Mouse (Mus musculus) forelimb bud, embryonic 11.5 days (tissue): Measurements from ENCODE around the gene AL732309.1.

Experiments
- DNase-seq: peaks from one replicate; pipeline ENCODE4 v3.0.0-alpha.2; 2012; ENCODE audit warnings: low read depth, low spot score

The AL732309.1 gene

GRCm38 (mm10) chr2:25240310-25240709 lies 6.4 kb downstream of the AL732309.1 start:
- no peak for DNase-seq

GRCm38 (mm10) chr2:25239766-25240165 lies 6.9 kb downstream of the AL732309.1 start:
- no peak for DNase-seq

- DNase-seq = no peak
These were observed 8.6 kb downstream of the AL732309.1 start for GRCm38 (mm10) chr2:25238106-25238505.

GRCm38 (mm10) chr2:25237522-25237921 lies 9.1 kb downstream of the AL732309.1 start:
- no peak for DNase-seq

GRCm38 (mm10) chr2:25236614-25237013 lies 10.0 kb downstream of the AL732309.1 start, which contains the start of gene Rnf224:
Gene Rnf224, minus strand, starts transcription at chr2:25236787.
- no peak for DNase-seq

GRCm38 (mm10) chr2:25234551-25235220 lies 12.0 kb downstream of the AL732309.1 start:
- DNase-seq = no peak

GRCm38 (mm10) chr2:25234050-25234449 lies 12.6 kb downstream of the AL732309.1 start, which contains the start of gene Slc34a3:
Gene Slc34a3, minus strand, starts transcription at chr2:25234364.
- no peak for DNase-seq

GRCm38 (mm10) chr2:25233421-25233820 lies 13.2 kb downstream of the AL732309.1 start:
- no peak for DNase-seq

GRCm38 (mm10) chr2:25231038-25231437 lies 15.6 kb downstream of the AL732309.1 start:
- no peak for DNase-seq

GRCm38 (mm10) chr2:25230581-25230980 lies 16.1 kb downstream of the AL732309.1 start:
- DNase-seq = no peak

GRCm38 (mm10) chr2:25229582-25229981 lies 17.1 kb downstream of the AL732309.1 start:
- DNase-seq = no peak

- DNase-seq = no peak
These were observed 17.6 kb downstream of the AL732309.1 start for GRCm38 (mm10) chr2:25228995-25229530.

- peak; percentile 84 for DNase-seq
These were observed 18.2 kb downstream of the AL732309.1 start for GRCm38 (mm10) chr2:25228431-25228889.

- DNase-seq = no peak
These were observed 19.3 kb downstream of the AL732309.1 start for GRCm38 (mm10) chr2:25227406-25227805.

GRCm38 (mm10) chr2:25226864-25227263 lies 19.8 kb downstream of the AL732309.1 start:
- no peak for DNase-seq

- DNase-seq = no peak
These were observed 20.8 kb downstream of the AL732309.1 start for GRCm38 (mm10) chr2:25225811-25226379.

GRCm38 (mm10) chr2:25224766-25225752 lies 21.6 kb downstream of the AL732309.1 start:
- DNase-seq = peak; percentile 99

GRCm38 (mm10) chr2:25224492-25224765 lies 22.2 kb downstream of the AL732309.1 start, which contains the start of gene Tubb4b:
Gene Tubb4b, minus strand, starts transcription at chr2:25224702.
- no peak for DNase-seq

GRCm38 (mm10) chr2:25223681-25224491 lies 22.8 kb downstream of the AL732309.1 start:
- no peak for DNase-seq

GRCm38 (mm10) chr2:25221331-25221772 lies 25.3 kb downstream of the AL732309.1 start:
- DNase-seq = no peak

- no peak for DNase-seq
These were observed 28.2 kb downstream of the AL732309.1 start, which contains the start of gene Fam166a for GRCm38 (mm10) chr2:25218445-25218844. Gene Fam166a, plus strand, starts transcription at chr2:25218745.
